Mouse (Mus musculus) heart, embryonic 11.5 days (tissue): ENCODE results near the gene Fam213b. TPM values are rescaled to one million over a fixed set of nuclear protein-coding genes. Genes with fewer than 3 reads are reported as not detected.
A peak's percentile ranks its signal among the peaks of the same experiment; 100 is the strongest.

Source experiments
- ATAC-seq: fragments of 200-750 bp; cut with Nextera tagmentation; replicated peaks from 2 replicates; pipeline ENCODE4 v1.8.0; 2017; ENCODE audit warnings: moderate library complexity; ENCODE audit not compliant: insufficient number of reproducible peaks, low FRiP score, low TSS enrichment
- H3K27ac ChIP-seq: fragments of 300-500 bp; sonication (generic); 2 replicates; pipeline ENCODE4 v1.5.1; 2014; ENCODE audit warnings: mild to moderate bottlenecking, low read depth, low read length
- H3K27me3 ChIP-seq: fragments of 300-500 bp; sonication (generic); 2 replicates; pipeline ENCODE4 v1.6.1; 2014; ENCODE audit warnings: mild to moderate bottlenecking, low read length, mixed read lengths; ENCODE audit not compliant: control insufficient read depth, insufficient read depth
- H3K36me3 ChIP-seq: fragments of 300-500 bp; sonication (generic); 2 replicates; pipeline ENCODE4 v1.6.1; 2014; ENCODE audit warnings: mild to moderate bottlenecking, low read length, moderate library complexity, mixed read lengths; ENCODE audit not compliant: control insufficient read depth, insufficient read depth
- H3K4me1 ChIP-seq: fragments of 300-500 bp; sonication (generic); 2 replicates; pipeline ENCODE4 v1.6.1; 2014; ENCODE audit warnings: low read length; ENCODE audit not compliant: control insufficient read depth, insufficient read depth
- H3K4me2 ChIP-seq: fragments of 300-500 bp; sonication (generic); 2 replicates; pipeline ENCODE4 v1.6.1; 2014; ENCODE audit warnings: mild to moderate bottlenecking, moderate library complexity
- H3K4me3 ChIP-seq: fragments of 300-500 bp; sonication (generic); 2 replicates; pipeline ENCODE4 v1.5.1; 2014; ENCODE audit warnings: low read depth, low read length
- H3K9ac ChIP-seq: fragments of 300-500 bp; sonication (generic); 2 replicates; pipeline ENCODE4 v1.6.1; 2014; ENCODE audit warnings: mild to moderate bottlenecking, low read depth, low read length, moderate library complexity
- H3K9me3 ChIP-seq: fragments of 300-500 bp; sonication (generic); replicated peaks from 2 replicates; pipeline ENCODE4 v1.6.1; 2016; ENCODE audit warnings: low read length; ENCODE audit not compliant: control insufficient read depth
- WGBS: fragments of 180-500 bp; shearing (Covaris S2); extraction: QIAGEN DNeasy Blood & Tissue Kit; methylation state at CpG from one replicate; pipeline ENCODE4 v1.1.7; 2014; ENCODE audit not compliant: insufficient replicate concordance; 5-methylcytosine and 5-hydroxymethylcytosine counted together
- polyA plus RNA-seq: library from polyadenylated mRNA; unstranded; fragments of >200 nt; fragmentation: Nextera tagmentation; extraction: Ambion mirVana; gene quantifications from 2 replicates; pipeline ENCODE4 v1.2.1, GENCODE M21; 2014

Gene Fam213b
- polyA plus RNA-seq, 1 experiment from 2014 or later, result 26.4 TPM

GRCm38 (mm10) chr4:154940156-154940555 lies 41.2 kb upstream of the Fam213b start:
- no peaks in the 10 kb centered on the region for H3K4me1 ChIP-seq
- no peaks in the 10 kb centered on the region for H3K36me3 ChIP-seq
- no peak overlapping the region for H3K4me3 ChIP-seq
- ATAC-seq, result no peak
- WGBS, result 88% methylated on average over 2 of the region's 2 CpGs
- H3K27ac ChIP-seq, result no peak overlapping the region
- no peak overlapping the region for H3K9ac ChIP-seq
- H3K4me2 ChIP-seq, result no peak overlapping the region
- H3K9me3 ChIP-seq, result no peaks in the 10 kb centered on the region
- no peaks in the 10 kb centered on the region for H3K27me3 ChIP-seq

- ATAC-seq, result no peak
- no peak overlapping the region; the same call in 1 of the 2 replicates for H3K9ac ChIP-seq
- H3K4me2 ChIP-seq, result no peak overlapping the region
- no peaks in the 10 kb centered on the region for H3K9me3 ChIP-seq
- H3K27me3 ChIP-seq, result no peaks in the 10 kb centered on the region
- WGBS, result 73% methylated on average over 1 of the region's 1 CpGs
- H3K27ac ChIP-seq, result no peak overlapping the region
- H3K4me1 ChIP-seq, result no peaks in the 10 kb centered on the region
- no peak overlapping the region for H3K4me3 ChIP-seq
- no peaks in the 10 kb centered on the region for H3K36me3 ChIP-seq
These were observed 38.8 kb upstream of the Fam213b start for GRCm38 (mm10) chr4:154937746-154938145.

- 58% methylated on average over 8 of the region's 8 CpGs for WGBS
- no peaks in the 10 kb centered on the region for H3K36me3 ChIP-seq
- H3K27ac ChIP-seq, result no peak overlapping the region
- no peak overlapping the region for H3K4me3 ChIP-seq
- ATAC-seq, result no peak
- no peaks in the 10 kb centered on the region for H3K27me3 ChIP-seq
- no peaks in the 10 kb centered on the region for H3K9me3 ChIP-seq
- no peak overlapping the region for H3K9ac ChIP-seq
- no peaks in the 10 kb centered on the region for H3K4me1 ChIP-seq
- no peak overlapping the region for H3K4me2 ChIP-seq
These were observed 37.8 kb upstream of the Fam213b start for GRCm38 (mm10) chr4:154936542-154937255.

- 70% methylated on average over 7 of the region's 7 CpGs for WGBS
- Histone ChIP-seq H3K4me1 (no peaks in the 10 kb centered on the region), H3K27ac (no peak overlapping the region)
These were observed 36.9 kb upstream of the Fam213b start for GRCm38 (mm10) chr4:154935788-154936187.

GRCm38 (mm10) chr4:154934800-154935199 lies 35.9 kb upstream of the Fam213b start:
- no peak overlapping the region for H3K27ac ChIP-seq
- no peak overlapping the region for H3K4me3 ChIP-seq
- WGBS, result 82% methylated on average over 2 of the region's 2 CpGs
- no peak overlapping the region for H3K9ac ChIP-seq
- no peak for ATAC-seq
- H3K9me3 ChIP-seq, result no peaks in the 10 kb centered on the region
- H3K36me3 ChIP-seq, result no peaks in the 10 kb centered on the region
- no peaks in the 10 kb centered on the region for H3K27me3 ChIP-seq
- H3K4me1 ChIP-seq, result no peaks in the 10 kb centered on the region
- no peak overlapping the region for H3K4me2 ChIP-seq

More at GRCm38 (mm10) chr4:154935788-154936187, 36.9 kb upstream of the Fam213b start:
- Histone ChIP-seq H3K27me3 (no peaks in the 10 kb centered on the region), H3K36me3 (no peaks in the 10 kb centered on the region), H3K9me3 (no peaks in the 10 kb centered on the region), H3K4me3 (no peak overlapping the region), H3K4me2 (no peak overlapping the region), H3K9ac (no peak overlapping the region)
- ATAC-seq, result no peak

- no peaks in the 10 kb centered on the region for H3K36me3 ChIP-seq
- 45% methylated on average over 13 of the region's 13 CpGs for WGBS
These were observed 34.5 kb upstream of the Fam213b start for GRCm38 (mm10) chr4:154933306-154933907.

GRCm38 (mm10) chr4:154929088-154929660 lies 30.2 kb upstream of the Fam213b start:
- Histone ChIP-seq H3K36me3 (no peaks in the 10 kb centered on the region), H3K4me1 (peaks cover 13% of the 10 kb centered on the region), H3K9me3 (no peaks in the 10 kb centered on the region), H3K27me3 (no peaks in the 10 kb centered on the region), H3K9ac (peak overlapping the region; percentile 46; the same call in 1 of the 2 replicates), H3K4me2 (peak overlapping the region; percentile 57), H3K27ac (peak overlapping the region; percentile 60), H3K4me3 (no peak overlapping the region; the same call in 1 of the 2 replicates)
- peak; percentile 83 for ATAC-seq
- WGBS, result 75% methylated on average over 12 of the region's 12 CpGs

More at GRCm38 (mm10) chr4:154933306-154933907, 34.5 kb upstream of the Fam213b start:
- Histone ChIP-seq H3K4me3 (no peak overlapping the region), H3K9ac (no peak overlapping the region), H3K9me3 (no peaks in the 10 kb centered on the region), H3K4me2 (no peak overlapping the region), H3K27ac (no peak overlapping the region), H3K27me3 (no peaks in the 10 kb centered on the region), H3K4me1 (peaks cover 4% of the 10 kb centered on the region; the same call in 1 of the 2 replicates)
- no peak for ATAC-seq

GRCm38 (mm10) chr4:154928395-154929087 lies 29.6 kb upstream of the Fam213b start, which contains the start of gene Tnfrsf14:
Tnfrsf14 (minus strand) TSS chr4:154928563.
- Histone ChIP-seq H3K4me3 (peak within 1 kb of the TSS; percentile 38), H3K9me3 (no peaks in the 10 kb centered on the region)

More at GRCm38 (mm10) chr4:154928395-154929087, 29.6 kb upstream of the Fam213b start, which contains the start of gene Tnfrsf14:
- H3K27ac ChIP-seq, result peak within 1 kb of the TSS; percentile 85
- no peaks in the 10 kb centered on the region for H3K36me3 ChIP-seq
- H3K9ac ChIP-seq, result peak within 1 kb of the TSS; percentile 65
- 15% methylated on average over 12 of the region's 12 CpGs for WGBS
- H3K4me2 ChIP-seq, result peak within 1 kb of the TSS; percentile 57
- no peaks in the 10 kb centered on the region for H3K27me3 ChIP-seq
- ATAC-seq, result peak; percentile 80
- peaks cover 13% of the 10 kb centered on the region for H3K4me1 ChIP-seq
